Mouse (Mus musculus): Measurements from ENCODE around the gene Gm10985. TPM values are rescaled to one million over a fixed set of nuclear protein-coding genes. Genes with fewer than 3 reads are reported as not detected.

Gm10985 gene
- not detected for polyA plus RNA-seq (2017; shearing (Covaris generic))

- no peak for ATAC-seq
Measured at GRCm38 (mm10) chr3:53844786-53845185, at the start of gene Gm10985. TSS of gene Gm10985 (plus strand) at chr3:53845086.

DNA sequence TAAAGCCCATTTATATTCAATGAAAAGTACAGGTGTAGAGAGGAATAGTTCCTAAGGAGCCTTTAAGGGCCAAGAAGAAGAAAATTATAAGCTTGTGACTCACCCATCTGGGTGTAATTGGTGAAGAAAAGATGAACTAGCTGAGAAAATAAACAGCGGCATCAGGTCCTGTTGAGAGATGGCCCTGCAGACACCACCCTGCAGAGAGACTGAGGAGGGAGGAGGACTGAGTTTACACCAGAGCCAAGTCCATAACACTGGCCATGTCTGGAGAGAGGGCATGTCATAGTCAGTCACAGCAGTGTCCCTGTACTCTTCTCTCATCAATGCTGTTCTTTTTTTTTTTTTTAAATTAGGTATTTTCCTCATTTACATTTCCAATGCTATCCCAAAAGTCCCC is 48.0 kb upstream of the Gm10985 start:
- no peak for ATAC-seq

- no peak for ATAC-seq
Measured at GRCm38 (mm10) chr3:53799671-53800070, 45.2 kb upstream of the Gm10985 start.

- ATAC-seq = no peak
Measured at GRCm38 (mm10) chr3:53813421-53813977, 31.4 kb upstream of the Gm10985 start.

GRCm38 (mm10) chr3:53834238-53834637 is 10.6 kb upstream of the Gm10985 start:
- no peak for ATAC-seq

GRCm38 (mm10) chr3:53846206-53846928 is 1.5 kb downstream of the Gm10985 start:
- no peak for ATAC-seq

DNA sequence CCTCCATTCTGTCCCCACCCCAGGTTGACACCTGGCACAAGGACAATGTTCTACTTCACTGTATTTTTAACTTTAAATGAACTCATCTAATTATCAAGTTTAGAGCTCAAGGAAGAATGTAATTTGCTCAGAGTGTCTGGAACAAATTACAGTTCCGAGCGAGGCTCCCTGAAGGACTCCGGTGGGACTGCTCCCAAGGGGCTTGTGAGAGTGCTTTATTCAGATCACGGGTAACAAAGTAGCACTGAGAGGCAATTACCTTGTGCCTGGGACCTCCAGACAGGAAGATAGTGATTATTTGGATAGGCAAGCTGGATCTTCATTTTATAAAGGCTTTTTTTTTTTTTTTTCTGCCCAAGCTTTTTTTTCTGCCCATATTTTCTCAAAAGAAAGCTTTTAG is 2.8 kb downstream of the Gm10985 start:
- no peak for ATAC-seq

DNA sequence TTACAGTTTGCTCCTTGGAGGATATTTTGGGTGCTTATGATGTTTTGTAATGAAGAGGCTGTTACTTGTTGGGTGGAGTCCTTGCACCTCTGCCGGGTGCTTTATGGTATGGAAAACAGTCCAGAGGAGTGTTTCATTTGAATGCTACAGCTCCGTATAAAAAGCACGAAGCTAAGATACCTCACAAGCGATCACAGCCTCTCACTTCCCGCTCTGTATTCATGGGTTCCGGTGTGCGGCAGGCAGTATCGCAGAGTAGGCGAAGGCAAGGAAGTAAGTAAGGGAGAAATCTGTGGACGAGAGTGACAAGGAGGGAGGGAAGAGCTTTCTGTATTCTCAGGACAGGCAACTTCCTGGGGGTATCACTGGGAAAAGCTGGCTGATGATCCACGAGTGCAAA is 3.4 kb downstream of the Gm10985 start:
- no peak for ATAC-seq

DNA sequence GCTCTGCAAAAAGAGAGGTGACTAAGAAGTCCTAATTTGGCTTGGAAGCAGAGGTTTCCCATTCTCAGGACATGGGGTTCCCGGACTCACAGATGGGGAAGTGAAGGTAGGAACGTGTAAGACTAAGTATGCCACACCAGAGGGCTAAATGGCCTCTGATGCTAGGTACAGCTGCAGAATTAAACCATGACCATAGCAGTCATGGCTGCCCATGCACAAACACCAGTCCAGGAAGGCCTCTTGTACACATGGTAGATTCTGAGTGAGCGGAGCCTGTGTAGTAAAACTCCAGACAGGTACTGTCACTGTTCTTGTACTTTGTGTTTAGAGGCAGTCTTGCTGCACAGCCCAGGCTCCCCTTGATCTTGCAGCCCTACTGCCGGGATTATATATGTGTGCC is 9.4 kb downstream of the Gm10985 start:
- ATAC-seq = no peak

- no peak for ATAC-seq
Measured at GRCm38 (mm10) chr3:53854831-53855230, 9.9 kb downstream of the Gm10985 start.

DNA sequence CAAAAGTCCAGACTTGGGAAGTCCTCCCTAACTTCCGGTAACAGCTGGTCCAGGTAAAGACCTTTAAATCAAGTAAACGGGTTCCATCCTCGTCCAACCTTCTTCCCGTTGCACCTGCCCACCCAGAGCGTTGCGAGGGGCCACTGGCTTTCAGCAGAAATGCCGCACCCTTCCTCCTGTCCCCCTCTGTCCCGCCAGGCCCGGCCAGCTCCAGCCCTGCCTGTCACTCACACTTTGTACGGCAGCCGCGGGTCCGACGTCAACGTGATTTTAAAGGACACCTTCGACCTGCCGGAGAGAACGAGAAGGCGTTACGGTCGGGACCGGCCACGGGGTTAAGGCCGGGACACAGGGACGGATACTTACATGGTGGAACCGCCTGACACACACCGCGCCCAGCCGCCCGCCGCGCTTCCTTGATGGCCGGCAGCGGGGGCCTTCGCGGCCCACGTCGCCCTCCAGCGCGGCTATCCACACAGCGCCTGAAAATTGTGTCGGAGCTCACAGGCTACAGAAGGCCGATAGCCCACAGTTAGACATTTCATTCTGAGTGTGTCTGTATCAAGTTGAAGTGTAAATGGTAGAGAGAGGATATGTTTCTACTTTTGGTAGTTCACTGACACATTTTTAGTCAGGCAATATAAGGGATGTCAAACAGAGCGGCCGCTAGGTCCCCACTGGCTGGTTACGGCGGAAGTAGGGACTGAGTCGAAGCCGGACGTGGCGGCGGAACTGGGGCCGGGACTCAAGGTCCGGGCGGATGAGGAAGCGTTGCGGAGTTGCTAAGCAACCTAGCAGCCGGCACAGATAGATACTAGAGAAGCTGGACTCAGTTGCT is 18.7 kb downstream of the Gm10985 start, which contains the start of gene Ufm1:
Ufm1 (minus strand) TSS at position 448 of the 838 bp plus-strand sequence.
- peak; percentile 96 for ATAC-seq

DNA sequence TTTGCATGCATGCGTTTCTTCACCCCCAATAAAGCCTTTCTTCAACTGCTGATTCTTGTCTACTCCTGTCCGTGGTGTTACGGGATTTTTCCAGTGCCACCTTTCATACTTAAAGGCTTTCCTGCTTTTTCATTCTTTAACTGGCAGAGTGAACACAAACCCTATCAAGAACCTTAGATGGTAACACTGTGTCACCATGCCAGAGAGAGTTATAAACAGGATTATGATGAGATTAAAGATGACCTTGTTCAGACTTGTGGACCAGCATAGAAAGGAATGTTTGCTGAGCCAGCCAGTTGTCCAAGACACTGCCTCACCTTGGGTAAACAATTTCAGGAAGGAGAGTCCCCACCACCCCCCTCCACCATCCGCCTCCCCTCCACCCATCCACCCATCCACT is 23.3 kb downstream of the Gm10985 start:
- no peak for ATAC-seq

GRCm38 (mm10) chr3:53869263-53869662 is 24.4 kb downstream of the Gm10985 start:
- ATAC-seq = no peak

DNA sequence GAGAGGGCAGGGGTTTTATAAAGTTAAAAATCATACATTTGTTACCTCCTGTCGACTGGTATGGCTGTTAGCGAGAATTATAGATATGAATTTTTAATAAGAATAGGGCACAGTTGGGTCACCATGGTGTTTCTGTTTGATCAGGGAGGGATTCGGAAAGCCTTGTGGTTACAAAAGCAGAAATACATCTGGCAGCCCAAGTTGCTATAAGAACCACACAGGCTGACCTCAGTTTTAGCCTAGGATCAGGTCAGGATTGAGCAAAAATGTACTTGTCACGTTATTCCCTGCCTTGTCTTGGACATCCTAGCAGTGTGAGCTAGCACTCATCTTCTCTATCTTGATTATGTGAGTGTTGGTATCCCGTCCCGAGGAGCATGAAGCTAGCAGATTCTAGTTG is 25.6 kb downstream of the Gm10985 start:
- ATAC-seq = no peak

DNA sequence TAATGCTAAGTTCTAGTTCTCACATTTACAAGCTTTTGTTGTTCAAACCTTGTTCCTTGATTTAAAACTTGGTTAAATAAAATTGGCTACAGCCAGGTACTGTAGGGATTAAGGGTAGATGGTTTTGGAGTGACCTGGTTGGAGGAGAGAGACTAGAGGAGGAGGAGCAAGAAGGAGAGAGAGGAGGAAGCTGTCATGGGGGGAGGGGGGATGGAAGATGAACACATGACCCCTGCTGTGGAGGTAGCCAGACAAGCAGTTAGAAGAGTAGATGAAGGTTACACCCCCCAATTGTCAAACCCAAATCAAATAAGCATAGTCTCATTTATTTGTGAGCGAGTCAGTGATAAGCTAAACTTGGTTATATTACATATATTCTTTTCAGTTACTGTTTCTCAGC is 26.7 kb downstream of the Gm10985 start:
- ATAC-seq = no peak

DNA sequence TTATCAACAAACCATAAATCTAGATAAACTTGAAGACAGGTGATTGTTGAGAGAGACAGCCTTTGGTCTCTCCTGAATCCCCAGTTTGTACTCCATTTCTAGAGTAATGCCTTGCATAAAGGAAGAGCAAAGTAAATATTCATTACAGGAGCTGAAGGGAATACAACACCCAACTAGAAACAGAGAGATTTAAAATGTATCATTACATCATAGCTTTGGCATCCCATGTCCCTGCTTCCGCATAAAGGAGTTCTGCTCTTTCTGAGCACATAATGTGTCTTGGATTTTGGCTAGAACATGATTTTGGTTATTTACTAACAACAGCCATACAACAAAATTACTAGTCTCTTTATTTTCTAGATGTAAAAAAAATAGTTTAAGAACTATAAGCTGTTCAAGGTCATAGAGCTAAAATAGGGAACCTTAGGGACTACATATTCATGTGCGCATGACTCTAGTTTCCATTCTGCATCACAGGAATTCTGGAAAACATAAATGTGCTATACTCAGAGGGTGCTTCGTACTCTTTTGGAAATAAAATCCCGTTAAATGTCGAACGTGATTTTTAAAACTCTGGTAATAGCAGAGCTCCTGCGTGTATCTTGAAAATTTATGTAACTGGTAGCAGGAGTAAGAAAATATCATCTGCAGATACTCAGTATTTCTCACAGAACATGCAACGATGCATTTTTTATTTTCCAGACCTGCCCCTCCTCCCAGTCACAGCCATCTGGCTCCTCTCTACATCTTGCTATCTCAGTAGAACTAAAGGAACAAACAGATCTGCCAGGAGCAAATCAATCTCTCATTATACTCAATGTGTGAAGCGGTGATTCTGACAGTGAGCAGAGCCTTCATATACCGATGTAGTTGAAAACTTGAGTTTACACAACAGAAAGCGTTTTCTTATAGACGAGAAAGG is 46.0 kb downstream of the Gm10985 start:
- no peak for ATAC-seq

Other genes with a start within 250 kb of the Gm10985 start
- gene Frem2, start 187.7 kb upstream of the Gm10985 start, polyA plus RNA-seq (2017; shearing (Covaris generic)) = not detected
- gene Ufm1, start 18.7 kb downstream of the Gm10985 start, polyA plus RNA-seq (2017; shearing (Covaris generic)) = 10 to 100 TPM; 70.0 to 74.8 TPM